Mouse (Mus musculus) heart, embryonic 15.5 days (tissue): ENCODE data around the gene Cmtr2. TPM values are rescaled to one million over a fixed set of nuclear protein-coding genes. Genes with fewer than 3 reads are reported as not detected.

Experiments used
- ATAC-seq: fragments of 200-750 bp; cut with Nextera tagmentation; replicated peaks from 2 replicates; pipeline ENCODE4 v1.8.0; 2017; ENCODE audit warnings: low read depth, moderate TSS enrichment; ENCODE audit not compliant: insufficient number of reproducible peaks, insufficient read depth, low FRiP score
- H3K27ac ChIP-seq: fragments of 300-500 bp; sonication (generic); 2 replicates; pipeline ENCODE4 v1.5.1; 2015; ENCODE audit warnings: mild to moderate bottlenecking, inconsistent platforms
- H3K27me3 ChIP-seq: fragments of 300-500 bp; sonication (generic); 2 replicates; pipeline ENCODE4 v1.6.1; 2015; ENCODE audit warnings: inconsistent platforms
- H3K36me3 ChIP-seq: fragments of 300-500 bp; sonication (generic); 2 replicates; pipeline ENCODE4 v1.6.1; 2015; ENCODE audit warnings: mild to moderate bottlenecking, inconsistent platforms
- H3K4me1 ChIP-seq: fragments of 300-500 bp; sonication (generic); replicated peaks from 2 replicates; pipeline ENCODE4 v1.6.1; 2015; ENCODE audit warnings: inconsistent platforms
- H3K4me2 ChIP-seq: fragments of 300-500 bp; sonication (generic); 2 replicates; pipeline ENCODE4 v1.6.1; 2015; ENCODE audit warnings: inconsistent platforms, mild to moderate bottlenecking, moderate library complexity
- H3K4me3 ChIP-seq: fragments of 300-500 bp; sonication (generic); 2 replicates; pipeline ENCODE4 v1.5.1; 2015; ENCODE audit warnings: mild to moderate bottlenecking, inconsistent platforms
- H3K9ac ChIP-seq: fragments of 300-500 bp; sonication (generic); 2 replicates; pipeline ENCODE4 v1.6.1; 2015; ENCODE audit warnings: mild to moderate bottlenecking, inconsistent platforms
- H3K9me3 ChIP-seq: fragments of 300-500 bp; sonication (generic); replicated peaks from 2 replicates; pipeline ENCODE4 v1.6.1; 2016; ENCODE audit warnings: inconsistent platforms
- WGBS: fragments of 180-500 bp; shearing (Covaris S2); methylation state at CpG from one replicate; pipeline ENCODE4 v1.1.7; 2015; ENCODE audit warnings: mixed read lengths; 5-methylcytosine and 5-hydroxymethylcytosine counted together
- polyA plus RNA-seq: library from polyadenylated mRNA; unstranded; fragments of >200 nt; fragmentation: Nextera tagmentation; extraction: Ambion mirVana; gene quantifications from 2 replicates; pipeline ENCODE4 v1.2.1, GENCODE M21; 2015

Gene Cmtr2
- polyA plus RNA-seq, 1 experiment from 2014 or later, result 4.8 TPM

- Histone ChIP-seq H3K36me3 (no peaks in the 10 kb centered on the region), H3K4me3 (no peak overlapping the region), H3K27ac (no peak overlapping the region), H3K9me3 (no peaks in the 10 kb centered on the region), H3K9ac (no peak overlapping the region), H3K4me2 (no peak overlapping the region), H3K4me1 (no peaks in the 10 kb centered on the region), H3K27me3 (no peaks in the 10 kb centered on the region)
- WGBS, result 33% methylated on average over 11 of the region's 11 CpGs
- ATAC-seq, result no peak
Measured at GRCm38 (mm10) chr8:110201806-110202205, 13.7 kb upstream of the Cmtr2 start.

GRCm38 (mm10) chr8:110216253-110216652 is 788 bp downstream of the Cmtr2 start:
- peaks cover 4% of the 10 kb centered on the region for H3K36me3 ChIP-seq
- H3K27me3 ChIP-seq, result 0 out of 2 replicates have a peak, but pooled peaks cover 4% of the 10 kb centered on the region
- no peak overlapping the region for H3K9ac ChIP-seq
- no peak overlapping the region for H3K27ac ChIP-seq
- H3K9me3 ChIP-seq, result no peaks in the 10 kb centered on the region
- H3K4me2 ChIP-seq, result no peak overlapping the region
- no peak overlapping the region for H3K4me3 ChIP-seq
- WGBS, result 72% methylated on average over 5 of the region's 5 CpGs
- H3K4me1 ChIP-seq, result peaks cover 12% of the 10 kb centered on the region
- no peak for ATAC-seq

DNA sequence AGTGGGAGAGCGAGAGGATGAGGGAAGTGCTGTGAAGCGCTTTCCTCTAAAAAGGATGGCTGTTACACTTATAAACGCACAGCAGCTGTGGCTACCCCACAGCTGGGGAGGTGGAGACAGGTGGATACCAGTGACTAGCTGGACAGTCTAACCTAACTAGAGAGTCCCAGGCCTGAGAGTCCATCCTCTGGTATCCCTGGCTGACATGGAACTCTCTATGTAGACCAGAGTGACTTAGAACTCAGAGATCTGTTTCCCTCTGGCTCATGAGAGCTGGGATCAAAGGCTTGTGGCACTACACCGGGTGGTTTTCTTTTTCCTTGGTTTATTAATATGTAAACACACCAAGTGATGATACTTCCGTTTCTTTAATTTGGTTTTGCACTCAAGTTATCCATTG is 1.7 kb downstream of the Cmtr2 start:
- no peak overlapping the region for H3K27ac ChIP-seq
- ATAC-seq, result no peak

DNA sequence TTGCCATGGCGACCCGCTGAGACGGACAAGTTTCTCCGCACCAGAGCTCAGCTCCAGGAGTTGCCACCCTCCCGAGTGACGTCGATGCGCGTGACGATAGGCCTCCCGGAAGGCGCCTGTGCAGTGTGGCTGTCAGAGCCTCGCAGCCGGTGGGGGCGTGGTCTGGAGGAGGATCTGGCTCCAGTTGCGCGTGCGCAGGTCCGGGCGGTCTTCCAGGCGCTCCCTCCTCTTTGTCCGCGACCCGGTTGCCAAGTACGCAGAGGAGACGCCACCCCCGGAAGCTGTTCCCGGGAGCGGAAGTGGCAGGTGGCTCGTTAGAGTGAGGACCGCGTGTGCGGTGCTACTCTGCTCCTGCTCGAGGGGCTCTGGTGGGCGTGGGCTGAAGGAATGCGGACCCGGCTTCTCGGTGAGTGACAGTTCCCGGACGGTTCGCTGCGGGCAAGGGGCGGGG is 2.2 kb downstream of the Cmtr2 start:
- Histone ChIP-seq H3K27ac (0 out of 2 replicates have a peak overlapping the region, but pooled peaks have one; percentile 4), H3K27me3 (0 out of 2 replicates have a peak, but pooled peaks cover 2% of the 10 kb centered on the region), H3K9ac (peak overlapping the region; percentile 32), H3K4me3 (peak overlapping the region; percentile 62), H3K4me2 (peak overlapping the region; percentile 75), H3K4me1 (peaks cover 12% of the 10 kb centered on the region), H3K9me3 (no peaks in the 10 kb centered on the region), H3K36me3 (peaks cover 18% of the 10 kb centered on the region)
- ATAC-seq, result peak; percentile 100
- WGBS, result under 1% methylated on average over 42 of the region's 43 CpGs

More for the DNA sequence above, 1.7 kb downstream of the Cmtr2 start:
- Histone ChIP-seq H3K27me3 (0 out of 2 replicates have a peak, but pooled peaks cover 4% of the 10 kb centered on the region), H3K4me1 (peaks cover 12% of the 10 kb centered on the region), H3K4me3 (peak overlapping the region; percentile 62), H3K4me2 (peak overlapping the region; percentile 75), H3K9ac (no peak overlapping the region), H3K9me3 (no peaks in the 10 kb centered on the region), H3K36me3 (peaks cover 13% of the 10 kb centered on the region)
- WGBS, result 37% methylated on average over 5 of the region's 5 CpGs

DNA sequence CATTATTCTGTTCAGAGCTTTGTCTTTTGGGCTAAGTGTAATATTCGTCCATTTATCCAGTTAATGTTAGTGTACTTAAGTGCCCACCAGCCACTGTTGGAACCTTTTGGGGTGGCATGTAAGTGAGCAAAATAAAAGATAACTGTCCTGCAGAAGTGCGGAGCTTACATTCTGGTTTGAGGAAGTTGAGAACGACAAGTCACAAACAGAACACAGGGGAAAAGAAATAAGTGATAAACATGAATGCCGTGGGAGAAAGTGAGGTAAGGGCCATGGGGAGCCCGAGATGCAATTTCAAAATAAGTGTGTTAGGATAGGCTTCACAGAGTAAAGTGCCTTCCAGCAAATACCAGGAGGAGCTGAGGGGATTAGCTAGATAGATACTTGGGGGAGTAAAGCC is 3.0 kb downstream of the Cmtr2 start:
- Histone ChIP-seq H3K4me3 (peak overlapping the region; percentile 62), H3K27ac (no peak overlapping the region), H3K4me1 (peaks cover 12% of the 10 kb centered on the region), H3K9ac (no peak overlapping the region), H3K9me3 (no peaks in the 10 kb centered on the region), H3K27me3 (no peaks in the 10 kb centered on the region), H3K4me2 (peak overlapping the region; percentile 75), H3K36me3 (peaks cover 26% of the 10 kb centered on the region)
- WGBS, result 52% methylated on average over 5 of the region's 5 CpGs
- ATAC-seq, result no peak

DNA sequence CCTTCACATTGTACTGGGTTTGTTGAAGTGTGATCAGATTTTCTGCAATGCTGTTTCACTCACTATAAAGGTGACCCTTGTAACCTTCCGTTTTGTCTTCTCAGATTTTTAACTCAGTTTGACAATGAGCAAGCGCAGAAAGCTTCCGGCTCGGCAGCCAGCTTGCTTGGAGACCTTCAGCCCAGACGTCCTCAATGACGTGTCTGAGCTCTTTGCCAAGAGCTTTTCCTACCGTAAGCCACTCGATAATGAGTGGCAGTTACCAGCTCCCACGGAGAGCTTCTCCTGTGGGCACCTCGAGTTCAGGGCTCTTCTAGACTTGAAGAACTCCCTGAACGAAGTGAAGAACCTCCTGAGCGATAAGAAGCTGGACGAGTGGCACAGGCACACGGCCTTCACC is 5.5 kb downstream of the Cmtr2 start:
- WGBS, result 81% methylated on average over 14 of the region's 14 CpGs
- H3K9ac ChIP-seq, result no peak overlapping the region
- H3K27me3 ChIP-seq, result no peaks in the 10 kb centered on the region
- H3K4me2 ChIP-seq, result no peak overlapping the region
- no peak overlapping the region for H3K27ac ChIP-seq
- ATAC-seq, result no peak
- H3K9me3 ChIP-seq, result no peaks in the 10 kb centered on the region
- H3K4me1 ChIP-seq, result peaks cover 12% of the 10 kb centered on the region
- no peak overlapping the region for H3K4me3 ChIP-seq
- H3K36me3 ChIP-seq, result peaks cover 26% of the 10 kb centered on the region

DNA sequence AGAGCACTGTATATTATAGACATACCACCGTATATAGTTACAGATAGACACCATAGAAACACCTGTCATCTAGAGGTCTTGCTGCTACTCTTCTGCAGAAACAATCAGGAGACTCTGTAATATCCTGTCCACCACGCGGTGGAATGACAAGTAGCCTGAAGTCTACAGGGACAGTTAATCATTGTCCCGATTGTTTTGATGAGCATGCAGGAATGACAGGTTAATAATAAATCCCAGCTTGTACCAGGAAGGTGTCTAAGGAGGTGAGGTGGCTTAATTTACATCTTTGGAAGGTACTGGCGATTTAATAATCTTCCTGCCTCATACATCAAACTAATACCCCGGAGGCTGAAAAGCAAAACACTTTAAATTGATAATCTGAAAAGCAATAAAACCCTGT is 15.3 kb downstream of the Cmtr2 start:
- H3K27me3 ChIP-seq, result no peaks in the 10 kb centered on the region
- no peak overlapping the region for H3K27ac ChIP-seq
- H3K4me3 ChIP-seq, result no peak overlapping the region
- H3K4me2 ChIP-seq, result no peak overlapping the region
- 74% methylated on average over 6 of the region's 6 CpGs for WGBS
- no peaks in the 10 kb centered on the region for H3K9me3 ChIP-seq
- no peaks in the 10 kb centered on the region for H3K4me1 ChIP-seq
- H3K36me3 ChIP-seq, result no peaks in the 10 kb centered on the region
- H3K9ac ChIP-seq, result no peak overlapping the region
- ATAC-seq, result no peak

GRCm38 (mm10) chr8:110242278-110243177 is 27.1 kb downstream of the Cmtr2 start:
- 46% methylated on average over 7 of the region's 7 CpGs for WGBS
- Histone ChIP-seq H3K9ac (no peak overlapping the region), H3K4me2 (no peak overlapping the region)

DNA sequence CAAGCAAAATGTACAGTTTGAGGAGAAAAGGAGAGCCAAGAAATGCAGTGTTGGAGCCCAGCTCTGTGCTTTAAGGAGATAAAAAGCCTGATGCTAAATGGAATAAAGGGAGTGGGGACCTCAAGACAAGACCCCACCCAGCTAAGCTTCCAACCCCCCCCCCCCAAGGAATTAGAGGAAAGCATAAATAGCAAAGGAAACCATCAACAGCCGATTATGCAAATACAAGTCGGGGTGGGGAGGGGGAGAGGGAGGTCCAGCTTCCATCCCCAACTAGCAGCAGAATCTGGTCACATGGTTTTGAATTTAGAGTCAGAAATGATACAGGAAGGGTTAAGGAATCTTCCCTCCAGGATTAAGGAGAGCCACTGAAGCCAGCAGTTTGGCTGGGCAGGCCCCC is 29.1 kb downstream of the Cmtr2 start:
- Histone ChIP-seq H3K9me3 (no peaks in the 10 kb centered on the region), H3K9ac (no peak overlapping the region), H3K27me3 (no peaks in the 10 kb centered on the region), H3K4me3 (no peak overlapping the region), H3K36me3 (no peaks in the 10 kb centered on the region), H3K27ac (no peak overlapping the region), H3K4me2 (no peak overlapping the region), H3K4me1 (no peaks in the 10 kb centered on the region)
- 46% methylated on average over 2 of the region's 2 CpGs for WGBS
- no peak for ATAC-seq

More at GRCm38 (mm10) chr8:110242278-110243177, 27.1 kb downstream of the Cmtr2 start:
- no peak for ATAC-seq
- H3K27me3 ChIP-seq, result no peaks in the 10 kb centered on the region
- no peaks in the 10 kb centered on the region for H3K9me3 ChIP-seq
- no peak overlapping the region for H3K27ac ChIP-seq
- no peaks in the 10 kb centered on the region for H3K36me3 ChIP-seq
- H3K4me3 ChIP-seq, result no peak overlapping the region
- no peaks in the 10 kb centered on the region for H3K4me1 ChIP-seq

GRCm38 (mm10) chr8:110247238-110247637 is 31.8 kb downstream of the Cmtr2 start:
- Histone ChIP-seq H3K9me3 (no peaks in the 10 kb centered on the region), H3K27me3 (no peaks in the 10 kb centered on the region), H3K4me3 (no peak overlapping the region), H3K9ac (no peak overlapping the region), H3K27ac (no peak overlapping the region), H3K4me1 (no peaks in the 10 kb centered on the region), H3K4me2 (no peak overlapping the region), H3K36me3 (no peaks in the 10 kb centered on the region)
- no peak for ATAC-seq
- 61% methylated on average over 6 of the region's 6 CpGs for WGBS

GRCm38 (mm10) chr8:110253986-110254385 is 38.5 kb downstream of the Cmtr2 start:
- no peak for ATAC-seq
- Histone ChIP-seq H3K9ac (no peak overlapping the region), H3K27me3 (0 out of 2 replicates have a peak, but pooled peaks cover 4% of the 10 kb centered on the region), H3K4me2 (no peak overlapping the region), H3K4me3 (no peak overlapping the region), H3K27ac (no peak overlapping the region), H3K4me1 (no peaks in the 10 kb centered on the region), H3K9me3 (no peaks in the 10 kb centered on the region), H3K36me3 (no peaks in the 10 kb centered on the region)
- WGBS, result 62% methylated on average over 4 of the region's 4 CpGs
